21 mouse cellular contexts compared by ENCODE assay signal in genomic region chr19:56682297-56682696, GRCm38 (mm10). TPM values are rescaled to one million over a fixed set of nuclear protein-coding genes. Genes with fewer than 3 reads are reported as not detected.
DNase-seq lines count a peak whose midpoint lies in the region; ATAC-seq and TF ChIP-seq lines count a peak whose summit lies in the region.
"Had no signal": no experiment of that assay in that cellular context is flagged by ENCODE, and none has a peak within 500 bp of the region (broad histone marks: within the 10 kb centered on the region; RNA-seq: fewer than 3 reads in every experiment).

No protein-coding gene starts in this region.

- no peak overlapping the region for H3K27ac ChIP-seq in gastrocnemius, adult 2 months
- H3K27ac ChIP-seq: embryonic facial prominence, embryonic 15.5 days; forebrain, embryonic 10.5 days; hindbrain, embryonic 15.5 days had no signal

- no peak for TF ChIP-seq CTCF in gastrocnemius, adult 2 months (IDR thresholded peaks at IDR 0.05)

- peak; percentile 44 for DNase-seq in CD4-positive, CD25-positive, alpha-beta regulatory T cell, adult 2 months (ENCODE audit: low read depth, low spot score)
- DNase-seq in thymus, postnatal 10 days (ENCODE audit: low spot score in 2 of 2), result peak; percentile 32 to 33
- DNase-seq in thymus, postnatal 4 days, result peak; percentile 51
- no peak for DNase-seq in gastrocnemius, adult 2 months
- no peak for DNase-seq in adrenal gland, postnatal 4 days (ENCODE audit: low spot score in 2 of 2)
- DNase-seq: adrenal gland, adult 2 months; adrenal gland, postnatal 25 days; cerebellum, adult 2 months; cerebellum, postnatal 10 days; gastrocnemius, postnatal 14 days; heart, postnatal 36 days had no signal

- H3K4me3 ChIP-seq in gastrocnemius, adult 2 months, result no peak overlapping the region
- H3K4me3 ChIP-seq: embryonic facial prominence, embryonic 15.5 days; erythroblast, embryonic 14.5 days; forebrain, embryonic 10.5 days; heart, embryonic 12.5 days; hindbrain, embryonic 15.5 days had no signal

- peak; percentile 50 for ATAC-seq in activated CD4-positive, CD25-positive, alpha-beta regulatory T cell, adult 4 months
- ATAC-seq in monocyte, adult 5-6 weeks (replicated peaks; ENCODE audit: insufficient number of reproducible peaks, low FRiP score, low TSS enrichment, poor library complexity, severe bottlenecking), result no peak
- ATAC-seq: forebrain, embryonic 14.5 days had no signal

- intact Hi-C loops in gastrocnemius, adult 2 months (cut with DNase I), result no loop called here

RNA-seq across cellular contexts. Expression of gene Adrb1, which starts 39.7 kb away (rescaled TPM):
- not detected for polyA plus RNA-seq in activated CD4-positive, CD25-positive, alpha-beta regulatory T cell, adult 4 months (2017; shearing (Covaris generic))
- total RNA-seq in gastrocnemius, adult 2 months (2021), result under 1 TPM; 0.11 to 0.13 TPM
- 1 to 10 TPM; 2.8 to 2.9 TPM for total RNA-seq in adrenal gland, postnatal 4 days (2021)
- total RNA-seq in monocyte, adult 5-6 weeks (2017), result 12.4 to 20.2 TPM (median 15.5 TPM) in 3 replicates
- total RNA-seq: granulocyte monocyte progenitor cell, adult 5-6 weeks; MEL had no signal

Comparison
In these comparisons a context has a peak if more than half of its experiments do, and no peak if none do; other contexts are left out.
1. DNase-seq: peak in CD4-positive, CD25-positive, alpha-beta regulatory T cell, adult 2 months (single experiment), thymus, postnatal 10 days (2 of 2) and thymus, postnatal 4 days (single experiment); none in gastrocnemius, adult 2 months (single experiment) and adrenal gland, postnatal 4 days (0 of 2).